8 mouse cellular contexts compared by ENCODE assay signal in the genomic region with DNA sequence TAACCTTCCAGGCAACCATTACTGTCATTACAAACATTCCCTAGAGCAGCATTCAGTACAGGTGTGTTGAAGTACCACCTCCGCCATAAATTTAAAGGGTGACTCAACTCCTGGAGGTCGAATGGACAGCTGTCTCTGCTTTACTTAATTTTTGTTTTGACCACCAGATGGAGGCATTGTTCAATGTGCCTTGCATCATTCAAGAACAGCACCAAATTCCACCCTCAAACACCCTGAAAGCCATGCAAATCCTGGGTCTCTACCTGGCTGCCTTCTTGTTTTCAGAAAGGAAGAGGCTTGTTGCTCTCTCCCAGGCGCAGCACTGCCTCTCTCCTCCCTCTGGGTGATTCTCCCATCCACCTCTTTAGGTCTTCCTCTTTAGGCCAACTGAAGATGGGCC.
DNase-seq lines count a peak whose midpoint lies in the region; ATAC-seq lines count a peak whose summit lies in the region.
"Had no signal": no experiment of that assay in that cellular context is flagged by ENCODE, and none has a peak within 500 bp of the region (broad histone marks: within the 10 kb centered on the region; RNA-seq: fewer than 3 reads in every experiment).

No protein-coding gene starts in this region.

- intact Hi-C loops in left cerebral cortex, postnatal 4 days (cut with DNase I): loop anchor here (5.0 to 10.0 kb wide), 2 partner anchors 136 to 159 kb away; no protein-coding TSS in a partner anchor

- 36% methylated on average over 3 of the region's 3 CpGs for WGBS in neural tube, embryonic 11.5 days
- WGBS in neural tube, embryonic 15.5 days: 43% methylated on average over 3 of the region's 3 CpGs
- 22% methylated on average over 3 of the region's 3 CpGs for WGBS in heart, embryonic 15.5 days
- 15% methylated on average over 3 of the region's 3 CpGs for WGBS in stomach, embryonic 16.5 days

- H3K36me3 ChIP-seq in neural tube, embryonic 11.5 days (ENCODE audit: control insufficient read depth, insufficient read depth, low read length): no peaks in the 10 kb centered on the region
- no peaks in the 10 kb centered on the region for H3K36me3 ChIP-seq in neural tube, embryonic 15.5 days
- no peaks in the 10 kb centered on the region for H3K36me3 ChIP-seq in heart, embryonic 15.5 days
- no peaks in the 10 kb centered on the region for H3K36me3 ChIP-seq in stomach, embryonic 16.5 days (ENCODE audit: control insufficient read depth, insufficient read depth, low read length)
- H3K36me3 ChIP-seq: stomach, embryonic 15.5 days had no signal

- no peaks in the 10 kb centered on the region for H3K27me3 ChIP-seq in neural tube, embryonic 11.5 days (ENCODE audit: control insufficient read depth, insufficient read depth, low read length)
- no peaks in the 10 kb centered on the region for H3K27me3 ChIP-seq in neural tube, embryonic 15.5 days (replicated peaks)
- H3K27me3 ChIP-seq in heart, embryonic 15.5 days: no peaks in the 10 kb centered on the region
- no peaks in the 10 kb centered on the region for H3K27me3 ChIP-seq in stomach, embryonic 16.5 days (ENCODE audit: control insufficient read depth, insufficient read depth, low read length)
- H3K27me3 ChIP-seq: stomach, embryonic 15.5 days had no signal

- no peak overlapping the region for H3K4me3 ChIP-seq in neural tube, embryonic 11.5 days (ENCODE audit: low read depth, low read length)
- no peak overlapping the region for H3K4me3 ChIP-seq in neural tube, embryonic 15.5 days (replicated peaks)
- no peak overlapping the region for H3K4me3 ChIP-seq in heart, embryonic 15.5 days
- no peak overlapping the region for H3K4me3 ChIP-seq in stomach, embryonic 16.5 days (replicated peaks; ENCODE audit: low read length)
- H3K4me3 ChIP-seq: stomach, embryonic 15.5 days had no signal

- H3K4me2 ChIP-seq in neural tube, embryonic 11.5 days (ENCODE audit: low read depth): no peak overlapping the region
- no peak overlapping the region for H3K4me2 ChIP-seq in neural tube, embryonic 15.5 days
- no peak overlapping the region for H3K4me2 ChIP-seq in heart, embryonic 15.5 days
- 0 out of 2 replicates have a peak overlapping the region, but pooled peaks have one; percentile 13 for H3K4me2 ChIP-seq in stomach, embryonic 16.5 days (ENCODE audit: low read depth, low read length)
- H3K4me2 ChIP-seq: stomach, embryonic 15.5 days had no signal

- no peaks in the 10 kb centered on the region for H3K4me1 ChIP-seq in neural tube, embryonic 11.5 days (ENCODE audit: control insufficient read depth, insufficient read depth, low read length)
- H3K4me1 ChIP-seq in neural tube, embryonic 15.5 days: no peaks in the 10 kb centered on the region
- peaks cover 28% of the 10 kb centered on the region for H3K4me1 ChIP-seq in heart, embryonic 15.5 days (replicated peaks)
- 0 out of 2 replicates have a peak, but pooled peaks cover 5% of the 10 kb centered on the region for H3K4me1 ChIP-seq in stomach, embryonic 16.5 days (ENCODE audit: control insufficient read depth, insufficient read depth, low read length)

- H3K9me3 ChIP-seq in neural tube, embryonic 11.5 days (ENCODE audit: control insufficient read depth, low read length): no peaks in the 10 kb centered on the region
- H3K9me3 ChIP-seq in neural tube, embryonic 15.5 days (replicated peaks): no peaks in the 10 kb centered on the region
- no peaks in the 10 kb centered on the region for H3K9me3 ChIP-seq in heart, embryonic 15.5 days (replicated peaks)
- no peaks in the 10 kb centered on the region for H3K9me3 ChIP-seq in stomach, embryonic 16.5 days (replicated peaks; ENCODE audit: control insufficient read depth, low read length)
- H3K9me3 ChIP-seq: stomach, embryonic 15.5 days had no signal

- DNase-seq in neural tube, embryonic 11.5 days (ENCODE audit: low spot score): peak; percentile 29
- DNase-seq in Muller cell, postnatal 12 days (ENCODE audit: inconsistent ontology term): peak; percentile 58
- DNase-seq in cerebellum, adult 9-11 months: peak; percentile 18
- DNase-seq in left cerebral cortex, postnatal 4 days: peak; percentile 17

- no peak overlapping the region for H3K27ac ChIP-seq in neural tube, embryonic 11.5 days (ENCODE audit: low read depth, low read length)
- no peak overlapping the region for H3K27ac ChIP-seq in neural tube, embryonic 15.5 days (replicated peaks)
- peak overlapping the region; percentile 49 for H3K27ac ChIP-seq in heart, embryonic 15.5 days
- H3K27ac ChIP-seq in stomach, embryonic 16.5 days (ENCODE audit: low read length): no peak overlapping the region
- H3K27ac ChIP-seq: stomach, embryonic 15.5 days had no signal

- no peak overlapping the region for H3K9ac ChIP-seq in neural tube, embryonic 11.5 days (ENCODE audit: low read length)
- no peak overlapping the region for H3K9ac ChIP-seq in neural tube, embryonic 15.5 days (replicated peaks)
- no peak overlapping the region for H3K9ac ChIP-seq in heart, embryonic 15.5 days
- H3K9ac ChIP-seq in stomach, embryonic 16.5 days (ENCODE audit: low read length): peak overlapping the region; percentile 51; the same call in 1 of the 2 replicates
- H3K9ac ChIP-seq: stomach, embryonic 15.5 days had no signal

- ATAC-seq in neural tube, embryonic 11.5 days (ENCODE audit: insufficient read depth, low FRiP score, low TSS enrichment): no peak
- ATAC-seq in neural tube, embryonic 15.5 days (ENCODE audit: low FRiP score): no peak
- peak; percentile 40; the same call in 1 of the 2 replicates for ATAC-seq in heart, embryonic 15.5 days (replicated peaks; ENCODE audit: insufficient number of reproducible peaks, insufficient read depth, low FRiP score, low read depth)
- ATAC-seq in stomach, embryonic 16.5 days (ENCODE audit: insufficient read depth, low FRiP score): peak; percentile 58; the same call in 1 of the 2 replicates

Comparison
In these comparisons a context has a peak if more than half of its experiments do, and no peak if none do; other contexts are left out.
1. ATAC-seq: peak in heart, embryonic 15.5 days (single experiment) and stomach, embryonic 16.5 days (single experiment); none in neural tube, embryonic 11.5 days (single experiment) and neural tube, embryonic 15.5 days (single experiment).
2. Peak in every context shown above with its lines, with median percentiles within 50 percentile points of each other: DNase-seq.